Mouse (Mus musculus) forebrain, postnatal 0 days (tissue): ENCODE data around the gene Ubac2. TPM values are rescaled to one million over a fixed set of nuclear protein-coding genes. Genes with fewer than 3 reads are reported as not detected.

Experiments
- ATAC-seq: fragments of 200-750 bp; cut with Nextera tagmentation; 2 replicates; pipeline ENCODE4 v1.8.0; 2017; ENCODE audit warnings: mild to moderate bottlenecking, moderate library complexity
- DNase-seq: peaks from one replicate; pipeline ENCODE4 v3.0.0-alpha.2; 2015
- H3K27ac ChIP-seq: fragments of 300-500 bp; sonication (generic); 2 replicates; pipeline ENCODE4 v1.5.1; 2014; ENCODE audit warnings: low read depth, mild to moderate bottlenecking, antibody characterized with exemption, low read length, moderate library complexity, mixed read lengths
- H3K27me3 ChIP-seq: fragments of 300-500 bp; sonication (generic); 2 replicates; pipeline ENCODE4 v1.6.1; 2014; ENCODE audit warnings: mild to moderate bottlenecking, low read length, mixed read lengths; ENCODE audit not compliant: insufficient read depth
- H3K36me3 ChIP-seq: fragments of 300-500 bp; sonication (generic); 2 replicates; pipeline ENCODE4 v1.6.1; 2014; ENCODE audit warnings: mild to moderate bottlenecking, moderate library complexity; ENCODE audit not compliant: insufficient read depth
- H3K4me1 ChIP-seq: fragments of 300-500 bp; sonication (generic); 2 replicates; pipeline ENCODE4 v1.6.1; 2014; ENCODE audit warnings: antibody characterized with exemption; ENCODE audit not compliant: insufficient read depth
- H3K4me2 ChIP-seq: fragments of 300-500 bp; sonication (generic); 2 replicates; pipeline ENCODE4 v1.6.1; 2014; ENCODE audit warnings: low read depth, mild to moderate bottlenecking, moderate library complexity
- H3K4me3 ChIP-seq: fragments of 300-500 bp; sonication (generic); 2 replicates; pipeline ENCODE4 v1.5.1; 2014; ENCODE audit warnings: low read depth, low read length, mixed read lengths
- H3K9ac ChIP-seq: fragments of 300-500 bp; sonication (generic); 2 replicates; pipeline ENCODE4 v1.6.1; 2014; ENCODE audit warnings: mild to moderate bottlenecking
- H3K9me3 ChIP-seq: fragments of 300-500 bp; sonication (generic); 2 replicates; pipeline ENCODE4 v1.6.1; 2016; ENCODE audit warnings: low read length
- CTCF ChIP-seq: sonication (generic); IDR thresholded peaks from 2 replicates; pipeline ENCODE4 v1.5.1; 2016; ENCODE audit warnings: antibody characterized with exemption, control low read depth, low read depth
- WGBS: fragments of 180-500 bp; shearing (Covaris S2); extraction: QIAGEN DNeasy Blood & Tissue Kit; methylation state at CpG from one replicate; pipeline ENCODE4 v1.1.7; 2014; 5-methylcytosine and 5-hydroxymethylcytosine counted together
- polyA plus RNA-seq: library from polyadenylated mRNA; unstranded; fragments of >200 nt; fragmentation: Nextera tagmentation; extraction: Ambion mirVana; gene quantifications from 2 replicates; pipeline ENCODE4 v1.2.1, GENCODE M21; 2015
- total RNA-seq: library from RNA; depleted of rRNA; stranded (reverse); fragments of >200 nt; gene quantifications from 2 replicates; pipeline ENCODE4 v1.2.3, GENCODE M21; 2014

Gene Ubac2
- total and polyA plus RNA-seq, 2 experiments from 2014 or later: 41.9 to 52.6 TPM

DNA sequence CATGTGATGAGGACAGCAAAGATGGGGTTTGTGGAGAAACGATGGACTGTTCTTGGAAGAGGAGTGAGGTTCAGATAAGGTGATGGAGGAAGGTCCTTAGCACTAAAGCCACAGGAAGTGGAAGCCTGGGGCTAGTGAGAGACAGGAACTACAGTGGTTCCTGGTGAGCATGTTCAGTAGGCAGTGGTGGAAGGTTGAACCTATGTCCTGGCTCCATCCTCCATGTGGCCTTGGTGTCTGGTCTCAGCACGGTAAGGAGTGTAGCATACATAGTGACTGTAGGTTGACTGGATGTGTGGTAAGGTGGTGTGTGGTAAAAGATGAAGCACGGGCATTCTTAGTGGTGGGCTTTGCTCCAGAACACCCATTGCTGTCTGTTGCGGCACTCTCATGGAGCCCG is 71.5 kb downstream of the Ubac2 start:
- Histone ChIP-seq H3K4me2 (no peak overlapping the region), H3K9ac (no peak overlapping the region), H3K9me3 (no peaks in the 10 kb centered on the region), H3K4me1 (no peaks in the 10 kb centered on the region), H3K27me3 (no peaks in the 10 kb centered on the region), H3K36me3 (0 out of 2 replicates have a peak, but pooled peaks cover 4% of the 10 kb centered on the region), H3K4me3 (no peak overlapping the region), H3K27ac (no peak overlapping the region)
- no peak for TF ChIP-seq CTCF
- ATAC-seq (no peak), DNase-seq (no peak)
- WGBS: 94% methylated on average over 5 of the region's 5 CpGs

DNA sequence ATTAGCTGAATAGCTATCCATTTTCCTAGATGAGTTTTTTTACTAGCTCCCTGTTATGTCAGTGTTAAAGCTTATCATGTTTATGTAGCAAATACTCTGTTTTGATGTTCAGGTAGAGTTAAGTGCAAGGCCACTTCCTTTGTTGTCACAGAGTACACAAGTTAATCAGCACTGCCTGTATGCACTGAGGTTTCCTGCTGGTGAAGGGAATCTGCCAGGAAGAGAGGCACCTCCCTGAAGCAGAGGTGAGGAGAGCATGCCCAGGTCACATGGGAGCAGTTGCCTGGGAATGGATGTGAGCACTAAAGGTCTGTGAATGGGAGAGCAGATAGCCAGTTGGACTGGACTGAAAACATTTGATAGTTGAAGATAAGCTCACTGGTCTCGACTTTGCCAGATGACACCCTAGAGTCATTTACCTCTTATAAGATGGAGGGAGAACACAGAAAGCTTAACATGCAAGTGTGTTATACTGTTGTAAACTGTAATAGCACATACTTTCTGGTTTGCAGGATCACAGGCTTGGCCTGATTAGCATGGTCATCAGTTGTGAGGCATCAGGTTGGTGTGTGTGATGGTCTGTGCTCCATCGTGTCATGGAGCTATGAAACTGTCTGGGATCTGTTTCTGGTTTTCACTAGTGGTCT is 73.1 kb downstream of the Ubac2 start:
- Histone ChIP-seq H3K27ac (no peak overlapping the region), H3K4me2 (no peak overlapping the region), H3K9ac (no peak overlapping the region), H3K36me3 (0 out of 2 replicates have a peak, but pooled peaks cover 4% of the 10 kb centered on the region), H3K4me3 (no peak overlapping the region), H3K4me1 (no peaks in the 10 kb centered on the region), H3K9me3 (no peaks in the 10 kb centered on the region), H3K27me3 (no peaks in the 10 kb centered on the region)
- no peak for TF ChIP-seq CTCF
- no peak for DNase-seq
- 93% methylated on average over 2 of the region's 2 CpGs for WGBS
- ATAC-seq: no peak

- Histone ChIP-seq H3K9ac (no peak overlapping the region), H3K4me3 (no peak overlapping the region), H3K4me1 (no peaks in the 10 kb centered on the region), H3K27ac (no peak overlapping the region), H3K9me3 (no peaks in the 10 kb centered on the region), H3K4me2 (no peak overlapping the region), H3K27me3 (no peaks in the 10 kb centered on the region), H3K36me3 (0 out of 2 replicates have a peak, but pooled peaks cover 4% of the 10 kb centered on the region)
- no peak for DNase-seq
- WGBS: 95% methylated on average over 5 of the region's 5 CpGs
- no peak for TF ChIP-seq CTCF
- ATAC-seq: no peak
These were observed 73.6 kb downstream of the Ubac2 start for GRCm38 (mm10) chr14:121952046-121952400.

DNA sequence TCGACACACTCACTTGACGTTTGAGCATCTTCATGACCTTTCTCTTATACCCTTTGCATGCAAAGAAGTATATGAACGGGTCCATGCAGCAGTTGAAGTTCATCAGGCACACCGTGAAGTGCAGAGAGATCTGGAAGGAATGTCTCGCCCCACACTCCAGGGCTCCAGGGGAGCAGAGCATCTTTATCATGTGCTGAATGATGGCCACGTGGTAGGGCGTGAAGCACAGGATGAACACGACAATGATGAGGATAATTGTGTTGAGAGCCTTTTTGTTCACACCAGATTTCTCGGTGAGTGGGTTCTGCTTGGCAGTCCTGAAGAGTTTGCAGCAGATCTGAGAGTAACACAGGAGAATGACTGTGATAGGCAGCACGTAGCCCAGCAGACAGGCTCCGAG is 75.7 kb downstream of the Ubac2 start:
- no peak for TF ChIP-seq CTCF
- no peaks in the 10 kb centered on the region for H3K4me1 ChIP-seq
- H3K27me3 ChIP-seq: no peaks in the 10 kb centered on the region
- 92% methylated on average over 11 of the region's 11 CpGs for WGBS
- H3K27ac ChIP-seq: no peak overlapping the region
- H3K36me3 ChIP-seq: 0 out of 2 replicates have a peak, but pooled peaks cover 4% of the 10 kb centered on the region
- no peak overlapping the region for H3K4me3 ChIP-seq
- H3K4me2 ChIP-seq: no peak overlapping the region
- H3K9me3 ChIP-seq: no peaks in the 10 kb centered on the region
- H3K9ac ChIP-seq: no peak overlapping the region
- DNase-seq: no peak
- no peak for ATAC-seq

GRCm38 (mm10) chr14:121954608-121955007 is 76.2 kb downstream of the Ubac2 start:
- Histone ChIP-seq H3K4me1 (no peaks in the 10 kb centered on the region), H3K4me3 (no peak overlapping the region), H3K36me3 (0 out of 2 replicates have a peak, but pooled peaks cover 4% of the 10 kb centered on the region), H3K4me2 (no peak overlapping the region), H3K27me3 (no peaks in the 10 kb centered on the region), H3K9me3 (no peaks in the 10 kb centered on the region), H3K27ac (no peak overlapping the region), H3K9ac (no peak overlapping the region)
- ATAC-seq (no peak), DNase-seq (no peak)
- 98% methylated on average over 12 of the region's 12 CpGs for WGBS
- no peak for TF ChIP-seq CTCF

- H3K9me3 ChIP-seq: no peaks in the 10 kb centered on the region
- no peak for TF ChIP-seq CTCF
- no peak overlapping the region for H3K9ac ChIP-seq
- H3K4me3 ChIP-seq: no peak overlapping the region
- 0 out of 2 replicates have a peak, but pooled peaks cover 4% of the 10 kb centered on the region for H3K36me3 ChIP-seq
- no peak for DNase-seq
- H3K27me3 ChIP-seq: no peaks in the 10 kb centered on the region
- WGBS: 86% methylated on average over 5 of the region's 5 CpGs
- no peak overlapping the region for H3K4me2 ChIP-seq
- H3K4me1 ChIP-seq: no peaks in the 10 kb centered on the region
- ATAC-seq: no peak
- no peak overlapping the region for H3K27ac ChIP-seq
These were observed 76.9 kb downstream of the Ubac2 start for GRCm38 (mm10) chr14:121955176-121955795.

DNA sequence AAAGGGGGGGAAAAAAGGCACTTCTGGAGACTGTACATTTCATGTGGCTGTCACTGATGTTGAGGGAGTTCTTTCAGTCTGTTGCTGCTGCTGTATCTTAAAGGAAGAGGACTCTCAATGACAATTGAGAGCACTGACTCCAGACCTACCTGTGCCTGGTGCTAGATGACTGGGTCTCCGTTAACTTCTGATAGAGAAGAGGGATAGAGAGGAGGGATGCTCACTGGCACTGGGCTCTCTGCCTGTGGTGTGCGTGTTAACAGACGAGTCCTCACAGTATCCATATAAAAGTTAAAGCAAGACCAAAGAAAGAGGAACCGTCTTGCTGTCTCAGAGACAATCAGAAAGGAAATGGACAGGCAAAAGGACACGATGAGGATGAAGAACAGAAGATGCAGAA is 77.9 kb downstream of the Ubac2 start:
- TF ChIP-seq CTCF: no peak
- Histone ChIP-seq H3K4me2 (no peak overlapping the region), H3K4me3 (no peak overlapping the region), H3K27me3 (no peaks in the 10 kb centered on the region), H3K9me3 (no peaks in the 10 kb centered on the region), H3K9ac (no peak overlapping the region), H3K27ac (no peak overlapping the region), H3K4me1 (no peaks in the 10 kb centered on the region), H3K36me3 (0 out of 2 replicates have a peak, but pooled peaks cover 4% of the 10 kb centered on the region)
- ATAC-seq (no peak), DNase-seq (no peak)
- WGBS: 91% methylated on average over 5 of the region's 5 CpGs
